Mouse (Mus musculus) liver, postnatal 0 days (tissue): Measurements from ENCODE around the gene Sdf2l1.

Experiments
- CTCF ChIP-seq: sonication (generic); IDR thresholded peaks from 2 replicates; pipeline ENCODE4 v1.5.1; 2016; ENCODE audit warnings: antibody characterized with exemption, low read depth
- EP300 ChIP-seq: IDR thresholded peaks from 2 replicates; pipeline ENCODE4 v1.6.1; 2016; ENCODE audit warnings: antibody characterized with exemption, low read depth, mild to moderate bottlenecking

DNA sequence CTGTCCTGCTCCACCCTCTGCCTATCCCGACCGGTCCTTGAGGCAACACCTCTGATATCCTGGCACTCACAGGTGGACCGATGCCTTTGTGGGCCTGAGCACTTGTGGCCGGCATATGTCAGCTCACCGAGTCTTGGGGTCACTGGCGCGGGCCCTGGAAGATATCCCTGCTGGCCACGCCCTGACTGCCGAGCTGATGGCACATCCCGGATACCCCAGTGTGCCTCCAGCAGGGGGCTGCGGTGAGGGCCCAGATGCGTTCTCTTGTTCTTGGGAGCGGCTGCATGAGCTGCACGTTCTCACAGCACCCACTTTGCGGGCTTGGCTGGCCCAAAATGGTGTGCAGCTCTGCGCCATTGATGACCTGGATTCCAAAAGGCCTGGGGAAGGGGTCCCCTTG lies 15.9 kb upstream of the Sdf2l1 start:
- TF ChIP-seq CTCF (peak; percentile 52), EP300 (no peak)
